Comparison of ENCODE assay signal across 8 mouse cellular contexts in the genomic region with DNA sequence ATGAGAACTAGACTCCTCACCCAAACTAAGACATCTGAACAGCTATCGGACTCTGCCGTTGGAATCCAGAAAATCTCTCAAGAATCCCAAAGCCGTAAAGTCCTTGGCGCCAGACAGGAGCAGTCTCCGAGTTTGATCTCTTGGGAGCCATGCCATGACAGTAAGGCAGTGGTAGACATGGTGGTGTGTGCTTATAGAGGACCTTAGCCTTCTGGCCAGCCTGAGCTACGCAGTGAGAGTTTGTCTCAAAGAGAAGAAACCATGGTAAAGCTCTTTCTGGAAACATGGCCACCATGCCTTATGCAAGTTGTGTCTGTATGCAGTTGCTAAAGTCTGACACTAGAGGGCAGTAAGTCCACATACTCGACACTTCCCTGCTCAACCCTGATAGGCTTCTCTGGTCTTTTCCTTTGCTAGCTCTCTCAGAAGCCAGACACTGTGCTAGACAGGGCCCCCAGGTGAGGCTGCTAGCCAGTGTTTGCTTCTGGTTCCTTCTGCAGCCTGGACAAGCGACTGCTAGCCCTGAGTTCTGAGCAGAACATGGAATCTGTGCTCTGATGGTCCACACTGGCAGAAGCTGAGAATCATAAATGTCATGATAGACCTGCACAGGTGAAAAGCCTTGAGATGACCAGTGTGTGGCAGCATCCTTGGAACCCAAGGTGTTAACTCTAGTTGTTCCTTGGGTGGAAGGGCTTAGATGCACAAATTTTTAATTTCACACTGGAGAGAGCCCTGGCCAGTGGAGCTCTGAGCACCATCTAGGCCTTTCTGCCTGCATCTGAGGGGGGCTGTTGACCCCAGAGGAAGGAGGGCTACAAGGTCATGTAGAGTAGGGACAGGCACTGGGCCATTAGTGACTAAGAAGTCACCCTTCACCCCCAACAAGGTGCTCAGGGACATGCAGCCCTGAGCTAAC. TPM values are rescaled to one million over a fixed set of nuclear protein-coding genes. Genes with fewer than 3 reads are reported as not detected.
DNase-seq lines count a peak whose midpoint lies in the region; ATAC-seq and TF ChIP-seq lines count a peak whose summit lies in the region.
"Not testable (repeated sequence)": the region's sequence is repeated elsewhere in the genome, so short reads cannot be mapped to it uniquely, and the experiment has no call there.
"Had no signal": no experiment of that assay in that cellular context is flagged by ENCODE, and none has a peak within 500 bp of the region (broad histone marks: within the 10 kb centered on the region; RNA-seq: fewer than 3 reads in every experiment).

No protein-coding gene starts in this region.

- H3K9me3 ChIP-seq in forebrain, embryonic 11.5 days (ENCODE audit: control insufficient read depth, low read length); heart, embryonic 12.5 days (replicated peaks); intestine, postnatal 0 days (ENCODE audit: control insufficient read depth); lung, embryonic 16.5 days (ENCODE audit: control insufficient read depth, low read length); neural tube, embryonic 14.5 days (ENCODE audit: control insufficient read depth, low read length): not testable (repeated sequence)

- peak; percentile 40 for DNase-seq in adrenal gland, postnatal 14 days
- DNase-seq in forebrain, embryonic 11.5 days (ENCODE audit: low spot score), result not testable (repeated sequence)
- peak; percentile 52 to 54 for DNase-seq in layer of hippocampus, postnatal 36 days

- ATAC-seq in forebrain, embryonic 11.5 days (replicated peaks; ENCODE audit: low FRiP score), result peak; percentile 24; the same call in 1 of the 2 replicates
- ATAC-seq in heart, embryonic 12.5 days (ENCODE audit: insufficient number of reproducible peaks, low FRiP score), result peak; percentile 26; the same call in 1 of the 2 replicates
- peak; percentile 60 for ATAC-seq in intestine, postnatal 0 days
- ATAC-seq in lung, embryonic 16.5 days (ENCODE audit: low read depth), result peak; percentile 66
- peak; percentile 94 for ATAC-seq in neural tube, embryonic 14.5 days (ENCODE audit: low read depth)

- H3K9ac ChIP-seq in forebrain, embryonic 11.5 days (ENCODE audit: low read length); heart, embryonic 12.5 days; intestine, postnatal 0 days (ENCODE audit: low read depth, low read length); lung, embryonic 16.5 days (ENCODE audit: low read length); neural tube, embryonic 14.5 days (replicated peaks; ENCODE audit: low read depth, low read length): not testable (repeated sequence)

- H3K36me3 ChIP-seq in forebrain, embryonic 11.5 days (ENCODE audit: control insufficient read depth, insufficient read depth, low read length); heart, embryonic 12.5 days; intestine, postnatal 0 days (ENCODE audit: control insufficient read depth, insufficient read depth); lung, embryonic 16.5 days (ENCODE audit: control insufficient read depth, insufficient read depth, low read length); neural tube, embryonic 14.5 days (ENCODE audit: control insufficient read depth, insufficient read depth, low read length): not testable (repeated sequence)

- WGBS in forebrain, embryonic 11.5 days, result 66% methylated on average over 8 of the region's 8 CpGs
- WGBS in heart, embryonic 12.5 days, result 51% methylated on average over 8 of the region's 8 CpGs
- 57% methylated on average over 8 of the region's 8 CpGs for WGBS in intestine, postnatal 0 days
- 63% methylated on average over 7 of the region's 8 CpGs for WGBS in lung, embryonic 16.5 days
- 65% methylated on average over 8 of the region's 8 CpGs for WGBS in neural tube, embryonic 14.5 days

- not testable (repeated sequence) for H3K4me3 ChIP-seq in forebrain, embryonic 11.5 days (ENCODE audit: low read depth, low read length); heart, embryonic 12.5 days; intestine, postnatal 0 days (ENCODE audit: low read depth, low read length); lung, embryonic 16.5 days (ENCODE audit: low read length); neural tube, embryonic 14.5 days (ENCODE audit: low read depth, low read length)

- H3K27me3 ChIP-seq in forebrain, embryonic 11.5 days (ENCODE audit: control insufficient read depth, insufficient read depth, low read length); heart, embryonic 12.5 days (replicated peaks); intestine, postnatal 0 days (replicated peaks; ENCODE audit: control insufficient read depth, insufficient read depth, low read length); lung, embryonic 16.5 days (ENCODE audit: control insufficient read depth, insufficient read depth, low read depth, low read length); neural tube, embryonic 14.5 days (ENCODE audit: control insufficient read depth, insufficient read depth, low read length): not testable (repeated sequence)

- TF ChIP-seq CTCF in intestine, postnatal 0 days (IDR thresholded peaks at IDR 0.05; ENCODE audit: low read depth), result peak; percentile 61

- not testable (repeated sequence) for H3K27ac ChIP-seq in forebrain, embryonic 11.5 days (ENCODE audit: low read depth, low read length); heart, embryonic 12.5 days (ENCODE audit: poor library complexity, severe bottlenecking); intestine, postnatal 0 days (ENCODE audit: low read depth, low read length); lung, embryonic 16.5 days (ENCODE audit: low read length); neural tube, embryonic 14.5 days (ENCODE audit: low read depth, low read length)

- not testable (repeated sequence) for H3K4me1 ChIP-seq in forebrain, embryonic 11.5 days (replicated peaks; ENCODE audit: control insufficient read depth, insufficient read depth, low read length); heart, embryonic 12.5 days (replicated peaks); intestine, postnatal 0 days (replicated peaks; ENCODE audit: control insufficient read depth, insufficient read depth, low read length); lung, embryonic 16.5 days (replicated peaks; ENCODE audit: control insufficient read depth, insufficient read depth, low read length); neural tube, embryonic 14.5 days (ENCODE audit: control insufficient read depth, insufficient read depth, low read length)

- H3K4me2 ChIP-seq in forebrain, embryonic 11.5 days (ENCODE audit: low read depth, low read length, severe bottlenecking); heart, embryonic 12.5 days; intestine, postnatal 0 days (replicated peaks; ENCODE audit: low read depth); lung, embryonic 16.5 days (ENCODE audit: low read depth, low read length); neural tube, embryonic 14.5 days (ENCODE audit: low read depth, low read length): not testable (repeated sequence)

RNA-seq across cellular contexts. Expression of a gene that starts 17.9 kb away (rescaled TPM):
- total RNA-seq in adrenal gland, postnatal 14 days (2021), result not detected in 2 replicates
- polyA plus RNA-seq in forebrain, embryonic 11.5 days (2014; fragmentation: Nextera tagmentation; extraction: Ambion mirVana), result 0.17 TPM in 1 of 2 replicates, not detected in the other
- not detected in 2 replicates for polyA plus RNA-seq in heart, embryonic 12.5 days (2016; fragmentation: Nextera tagmentation; extraction: Ambion mirVana)
- polyA plus RNA-seq in intestine, postnatal 0 days (2015; fragmentation: Nextera tagmentation; extraction: Ambion mirVana), result not detected in 2 replicates
- under 1 TPM in 1 of 2 experiments, not detected in 1; 0.23 TPM for total RNA-seq in layer of hippocampus, postnatal 36 days (2021)
- not detected in 2 replicates for polyA plus RNA-seq in lung, embryonic 16.5 days (2015; fragmentation: Nextera tagmentation; extraction: Ambion mirVana)
- 0.18 TPM in 1 of 2 replicates, not detected in the other for polyA plus RNA-seq in neural tube, embryonic 14.5 days (2014; fragmentation: Nextera tagmentation; extraction: Ambion mirVana)
- total RNA-seq: heart, postnatal 36 days had no signal

RNA-seq across cellular contexts. Expression of a gene that starts 46.0 kb away (rescaled TPM):
- not detected in 2 replicates for total RNA-seq in adrenal gland, postnatal 14 days (2021)
- polyA plus RNA-seq in forebrain, embryonic 11.5 days (2014; fragmentation: Nextera tagmentation; extraction: Ambion mirVana), result not detected in 2 replicates
- polyA plus RNA-seq in heart, embryonic 12.5 days (2016; fragmentation: Nextera tagmentation; extraction: Ambion mirVana), result not detected in 2 replicates
- not detected in 2 replicates for polyA plus RNA-seq in intestine, postnatal 0 days (2015; fragmentation: Nextera tagmentation; extraction: Ambion mirVana)
- total RNA-seq in layer of hippocampus, postnatal 36 days (2021), result not detected
- not detected in 2 replicates for polyA plus RNA-seq in lung, embryonic 16.5 days (2015; fragmentation: Nextera tagmentation; extraction: Ambion mirVana)
- not detected in 2 replicates for polyA plus RNA-seq in neural tube, embryonic 14.5 days (2014; fragmentation: Nextera tagmentation; extraction: Ambion mirVana)
- total RNA-seq: heart, postnatal 36 days had no signal

Comparison
In these comparisons a context has a peak if more than half of its experiments do, and no peak if none do; other contexts are left out.
1. ATAC-seq: peak in every context shown above with its lines; median percentile 94 in neural tube, embryonic 14.5 days; 66 in lung, embryonic 16.5 days; 60 in intestine, postnatal 0 days; 26 in heart, embryonic 12.5 days; 24 in forebrain, embryonic 11.5 days.